Mouse (Mus musculus) CD8-positive naive resting alpha-beta T cell, adult 2 months (primary cell): ENCODE results near the gene Shoc2.
"Not testable (repeated sequence)": the region's sequence is repeated elsewhere in the genome, so short reads cannot be mapped to it uniquely, and the experiment has no call there.

Source experiments
- DNase-seq, 2 experiments: peaks; one replicate each; pipeline ENCODE4 v3.0.0; 2022; ENCODE audit warnings: low read depth in 2 of 2, low spot score in 2 of 2

Shoc2 gene

DNA sequence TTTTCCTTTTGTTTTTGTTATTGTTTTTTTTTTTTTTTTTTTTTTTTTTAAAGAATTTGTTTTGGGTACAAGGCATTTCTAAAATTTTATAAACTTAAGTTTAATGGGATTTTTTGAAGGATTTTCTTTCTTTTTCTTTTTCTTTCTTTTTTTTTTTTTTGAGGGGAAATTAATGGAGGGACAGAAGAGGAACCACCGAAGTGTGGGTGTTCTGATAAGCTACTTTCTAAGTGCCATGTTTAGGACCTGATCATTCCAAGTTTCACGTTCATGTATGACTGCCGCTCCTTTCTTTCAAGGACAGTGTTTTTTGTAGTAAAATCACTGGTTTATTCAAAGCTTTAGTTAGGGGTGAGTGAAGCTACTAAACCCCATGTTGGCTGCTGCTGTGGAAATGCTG lies 14.9 kb upstream of the Shoc2 start:
- DNase-seq = no peak

DNA sequence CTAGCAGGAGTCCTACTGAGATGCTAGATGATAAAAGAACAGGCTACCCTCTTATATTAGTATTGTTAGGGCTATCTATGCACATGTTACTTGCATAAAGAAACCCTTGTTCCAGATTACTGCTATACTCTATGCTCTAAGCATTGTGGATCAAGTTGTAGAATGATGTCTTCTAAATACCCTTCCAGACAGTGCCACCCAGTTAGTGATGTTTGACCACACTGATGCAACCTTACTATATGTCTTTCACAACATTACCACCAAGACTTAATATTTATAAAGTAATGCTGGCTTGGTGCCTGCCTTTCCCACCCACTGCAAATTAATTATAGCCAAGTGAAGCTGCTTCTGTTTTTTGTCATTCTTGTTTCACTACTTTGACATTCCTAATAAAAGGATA lies 11.1 kb upstream of the Shoc2 start:
- no peak for DNase-seq

DNA sequence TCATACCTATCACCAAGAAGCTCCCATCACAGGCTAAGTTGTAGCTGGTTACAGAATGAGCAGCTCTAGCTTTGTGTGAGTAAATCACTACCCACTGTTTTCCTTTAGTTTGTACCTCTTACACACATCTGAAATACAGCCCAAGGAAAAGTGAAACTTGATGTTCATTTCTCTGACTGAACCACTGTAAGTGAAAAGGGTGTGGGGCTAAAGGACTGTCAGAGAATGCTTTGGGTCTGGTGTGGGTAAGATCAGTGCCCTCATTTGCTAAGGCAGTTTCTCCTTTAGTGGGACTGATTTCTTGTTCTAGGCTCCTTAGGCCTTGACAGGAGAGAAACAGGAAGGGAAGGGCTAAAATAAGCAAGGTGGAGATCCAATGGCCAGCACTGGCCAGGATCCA lies 10.1 kb upstream of the Shoc2 start:
- DNase-seq = no peak

DNA sequence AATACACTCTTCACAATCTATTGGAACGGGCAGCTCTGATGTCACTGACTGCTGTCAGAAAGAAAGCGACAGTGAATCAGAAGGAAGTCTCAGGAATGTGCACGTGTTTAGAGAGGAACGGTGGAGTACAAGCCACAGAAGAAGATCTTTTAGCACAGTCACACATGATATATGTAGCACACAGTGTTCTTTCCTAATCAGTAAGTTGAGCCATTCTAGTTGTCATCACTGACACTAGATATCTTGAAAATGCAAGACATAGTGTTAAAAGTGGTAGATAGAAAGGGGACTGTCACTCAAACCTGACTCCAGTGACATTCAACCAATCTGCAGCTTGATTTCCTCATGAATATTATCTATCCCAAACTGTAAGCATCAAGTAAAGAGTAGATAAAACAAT lies 4.6 kb upstream of the Shoc2 start:
- DNase-seq = no peak

DNA sequence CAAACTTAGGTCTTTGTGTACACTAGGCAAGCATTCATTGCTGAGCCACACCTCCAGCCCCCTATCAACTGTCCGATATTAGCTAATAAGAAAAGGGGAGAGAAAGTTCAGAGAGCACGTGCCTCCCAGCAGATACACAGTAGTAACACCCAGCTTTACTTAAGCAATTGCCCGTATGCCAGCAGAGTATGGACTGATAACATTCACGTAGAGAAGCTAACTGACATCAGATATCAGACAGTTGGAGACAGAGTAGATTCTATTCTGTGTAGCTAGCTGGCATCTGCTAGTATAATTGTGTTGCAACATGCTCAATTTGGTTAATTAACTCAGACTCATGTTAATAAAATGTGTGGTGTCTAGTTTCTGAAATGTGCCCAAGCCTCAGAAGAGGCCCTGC lies 3.0 kb upstream of the Shoc2 start:
- DNase-seq = no peak

DNA sequence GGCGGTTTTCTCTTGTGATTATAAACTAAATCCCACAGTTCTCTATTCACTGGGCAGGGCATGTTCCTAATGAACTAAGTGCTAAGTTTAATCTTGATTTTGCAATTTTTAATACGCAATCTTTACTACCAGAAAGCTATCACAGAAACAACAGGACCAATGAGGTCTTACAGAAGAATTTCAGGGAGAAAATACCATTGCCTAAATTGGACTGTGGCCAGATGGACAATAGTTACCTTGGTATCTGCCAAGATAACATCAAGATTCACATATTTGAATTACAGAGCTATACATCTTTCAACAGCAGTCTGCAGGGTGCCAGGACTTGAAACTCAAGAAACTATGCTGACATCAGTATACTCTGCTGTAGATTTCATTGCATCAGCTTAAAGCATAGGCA lies 1.8 kb upstream of the Shoc2 start:
- DNase-seq = no peak

DNA sequence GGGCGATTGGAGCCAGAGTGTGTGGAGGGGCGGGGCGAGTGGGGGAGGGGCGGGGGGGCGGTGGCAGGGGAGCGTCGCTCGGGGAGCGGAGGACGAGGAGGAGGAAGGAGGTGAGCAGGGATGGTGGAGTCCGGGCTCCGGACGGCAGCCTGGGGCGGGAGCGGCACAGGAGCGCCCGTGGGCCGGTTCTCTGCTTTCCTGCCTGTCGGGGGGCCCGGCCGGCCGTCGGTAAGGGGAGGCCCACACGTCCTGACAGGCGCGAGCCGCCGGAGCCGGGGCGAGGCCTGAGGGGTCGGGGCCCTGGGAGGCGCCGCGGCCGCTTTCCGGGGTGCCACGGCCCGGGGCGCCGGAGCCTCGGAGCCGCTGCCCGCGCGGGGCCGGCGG lies 672 bp downstream of the Shoc2 start:
- no peak for DNase-seq

DNA sequence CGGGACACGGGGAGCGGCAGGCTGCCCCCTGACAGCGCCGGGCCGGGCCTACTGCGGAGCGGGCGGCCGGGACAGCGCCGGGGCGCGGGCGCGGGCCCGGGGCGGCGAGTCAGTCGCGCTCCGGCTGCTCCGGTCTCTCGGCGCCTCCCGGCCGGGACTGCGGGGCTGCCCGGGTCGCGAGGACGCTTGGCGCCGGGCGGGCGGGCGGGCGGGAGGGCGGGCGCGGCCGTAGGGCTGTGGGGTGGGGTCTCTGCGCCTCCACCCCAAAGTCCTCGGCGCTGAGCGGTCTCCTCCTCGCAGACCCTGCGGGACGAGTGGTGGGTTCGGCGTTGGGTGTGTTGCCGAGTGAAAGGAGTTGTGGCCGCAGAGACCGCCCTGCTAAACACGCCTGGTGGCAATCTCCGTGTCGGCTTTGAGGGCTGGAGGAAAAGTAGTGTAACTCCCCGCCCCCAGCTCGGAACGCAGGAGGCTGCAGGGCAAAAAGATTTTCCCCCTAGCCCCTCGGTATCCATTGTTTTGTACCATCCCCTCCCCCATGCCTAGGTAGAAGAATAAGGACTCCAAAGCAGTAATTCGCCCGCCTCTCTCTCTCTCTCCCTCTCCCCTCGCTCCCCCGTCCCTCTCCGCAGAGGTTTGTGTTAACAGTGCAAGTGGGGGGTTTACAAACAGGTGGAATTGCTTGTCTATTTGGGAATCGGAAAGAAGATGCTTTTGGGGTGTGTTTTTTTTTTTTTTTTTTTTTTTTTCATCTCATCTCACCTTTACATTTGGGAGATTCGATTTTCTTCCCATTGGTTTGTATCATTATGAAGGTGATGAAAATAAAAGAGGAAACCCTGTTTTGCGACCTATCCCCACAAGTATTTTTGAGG lies 1.3 kb downstream of the Shoc2 start:
- peak; percentile 28 to 41 for DNase-seq

DNA sequence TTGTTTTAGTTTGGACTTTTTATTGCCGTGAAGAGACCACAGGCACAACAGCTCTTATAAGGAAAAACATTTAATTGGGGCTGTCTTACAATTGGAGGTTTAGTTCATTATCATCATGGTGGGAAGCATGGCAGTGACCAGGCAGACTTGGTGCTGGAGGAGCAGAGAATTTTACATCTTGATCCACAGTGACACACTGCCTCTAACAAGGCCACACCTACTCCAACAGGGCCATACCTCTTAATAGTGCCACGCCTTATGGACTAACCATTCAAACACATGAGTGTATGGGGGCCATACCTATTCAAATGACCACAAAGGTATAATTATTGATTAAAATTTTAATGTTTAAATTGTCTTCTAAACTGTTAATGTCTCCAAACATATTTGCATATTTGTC lies 13.4 kb downstream of the Shoc2 start:
- DNase-seq = no peak

DNA sequence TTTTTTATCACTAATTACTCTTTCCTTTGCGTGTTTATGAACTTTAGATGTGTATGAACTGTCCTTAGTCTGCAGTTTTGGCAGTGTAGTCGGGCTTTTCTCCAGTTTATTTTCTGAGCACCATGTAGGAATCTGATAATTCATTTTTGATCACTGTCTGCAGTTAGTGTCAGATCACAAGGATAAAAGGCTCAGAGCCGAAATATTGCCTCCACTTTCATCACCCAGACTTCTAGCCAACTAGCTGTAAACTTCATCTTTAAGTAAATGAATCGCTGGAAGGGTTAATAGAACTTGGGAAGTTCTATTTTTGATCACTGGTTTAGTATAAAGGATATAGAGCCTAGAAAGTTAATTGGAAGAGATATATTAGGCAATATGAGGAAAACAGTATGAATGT lies 18.4 kb downstream of the Shoc2 start:
- no peak for DNase-seq

DNA sequence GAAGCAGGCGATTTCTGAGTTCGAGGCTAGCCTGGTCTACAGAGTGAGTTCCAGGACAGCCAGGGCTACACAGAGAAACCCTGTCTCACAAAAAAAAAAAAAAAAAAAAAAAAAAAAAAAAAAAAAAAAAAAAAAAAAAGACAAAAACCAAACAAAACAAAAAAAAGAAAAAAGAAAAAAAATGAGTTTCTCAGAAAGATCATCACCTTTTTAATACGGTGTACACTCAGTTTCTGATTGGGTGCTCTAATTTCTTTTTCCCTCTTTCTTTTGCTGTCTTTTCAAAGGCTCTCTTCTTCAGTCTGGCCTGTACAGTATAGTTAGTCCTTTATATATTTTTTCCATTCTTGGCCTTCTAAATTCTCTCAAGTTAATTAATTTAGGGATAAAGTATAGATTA lies 20.2 kb downstream of the Shoc2 start:
- DNase-seq = not testable (repeated sequence)

DNA sequence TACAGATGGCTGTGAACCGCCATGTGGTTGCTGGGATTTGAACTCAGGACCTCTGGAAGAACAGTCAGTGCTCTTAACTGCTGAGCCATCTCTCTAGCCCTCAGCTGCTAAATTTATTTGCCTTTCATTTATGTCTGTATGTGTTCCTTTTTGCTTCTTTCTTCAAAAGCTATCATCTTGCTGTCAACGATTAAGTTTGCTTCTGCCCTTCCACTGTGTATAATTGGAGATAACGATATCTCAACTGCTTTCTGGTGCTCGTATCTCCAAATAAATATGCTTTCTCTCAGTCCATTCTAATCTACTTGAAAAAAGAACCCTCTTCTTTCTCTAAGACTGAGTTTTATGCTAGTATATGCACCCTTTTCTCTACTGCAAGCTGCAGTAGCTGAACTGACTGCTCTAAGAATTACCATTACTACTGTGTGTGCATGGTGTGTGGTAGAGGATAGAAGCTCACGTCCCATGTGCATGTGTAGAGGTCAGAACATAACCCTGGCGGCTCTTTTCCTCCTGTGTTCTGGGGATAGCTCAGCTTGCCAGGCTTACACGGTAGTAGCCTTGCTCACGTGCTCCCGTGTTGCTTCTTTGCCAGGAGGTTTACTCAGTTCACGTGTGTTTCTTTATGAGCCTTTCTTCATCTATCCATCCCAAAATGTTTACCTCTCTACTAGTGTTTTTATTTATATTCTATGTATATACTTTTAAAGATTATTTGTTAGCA lies 21.0 kb downstream of the Shoc2 start:
- DNase-seq = no peak

DNA sequence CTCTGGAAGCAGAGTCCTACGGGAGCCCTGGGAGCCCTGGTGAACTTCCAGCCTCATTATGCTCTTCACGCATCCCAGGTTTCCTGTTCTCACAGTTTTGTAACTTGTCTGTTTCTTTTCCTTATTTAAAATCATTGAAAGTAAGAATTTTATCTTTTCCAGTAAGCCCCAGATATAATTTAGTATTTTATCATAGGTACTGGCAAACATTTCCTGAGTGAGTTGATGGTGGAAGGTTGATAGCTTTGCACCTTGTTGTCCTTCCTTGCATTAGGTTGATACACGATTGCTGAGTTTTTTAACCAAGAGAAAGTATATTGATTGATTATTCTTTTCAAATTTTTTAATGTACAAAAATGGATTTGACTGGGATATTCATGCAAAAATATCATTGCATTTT lies 25.1 kb downstream of the Shoc2 start:
- DNase-seq = no peak

DNA sequence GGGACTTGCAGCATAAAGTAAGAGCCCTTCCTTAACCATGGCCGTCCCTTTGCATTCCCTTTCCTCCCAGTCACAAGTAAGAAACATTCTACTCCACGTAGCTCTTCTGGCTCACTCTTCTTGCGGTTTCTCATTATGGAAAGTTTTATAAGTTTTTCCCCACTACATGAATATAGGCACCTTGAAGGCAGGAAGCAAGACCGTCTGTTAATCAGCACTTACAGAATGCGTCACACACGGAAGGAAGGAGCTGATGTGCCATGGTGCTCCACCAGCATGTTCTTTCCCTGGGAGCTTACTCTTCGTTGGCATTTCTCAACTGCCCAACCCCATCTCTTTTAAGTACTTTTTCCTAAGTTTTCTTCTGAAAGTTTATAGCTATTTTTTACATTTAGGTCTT lies 27.8 kb downstream of the Shoc2 start:
- no peak for DNase-seq

DNA sequence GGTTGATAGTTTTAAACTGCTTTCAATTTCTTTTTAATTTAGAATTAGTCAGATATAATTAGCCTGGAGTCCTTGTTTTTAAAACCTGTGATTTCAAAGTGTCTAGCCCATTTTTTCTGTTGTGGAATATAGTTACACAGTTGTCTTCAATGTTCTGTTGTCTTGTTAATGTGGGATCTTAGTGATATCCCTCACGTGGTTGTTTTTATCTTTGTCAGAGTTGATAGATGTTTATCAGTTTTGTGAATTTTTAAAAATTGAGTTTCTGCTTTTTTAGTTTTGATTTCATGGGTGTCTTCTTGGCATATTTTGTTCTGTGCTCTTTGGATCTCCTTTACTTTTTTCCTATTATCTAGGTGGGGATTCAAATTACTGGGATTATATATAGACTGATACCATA lies 29.6 kb downstream of the Shoc2 start:
- no peak for DNase-seq

DNA sequence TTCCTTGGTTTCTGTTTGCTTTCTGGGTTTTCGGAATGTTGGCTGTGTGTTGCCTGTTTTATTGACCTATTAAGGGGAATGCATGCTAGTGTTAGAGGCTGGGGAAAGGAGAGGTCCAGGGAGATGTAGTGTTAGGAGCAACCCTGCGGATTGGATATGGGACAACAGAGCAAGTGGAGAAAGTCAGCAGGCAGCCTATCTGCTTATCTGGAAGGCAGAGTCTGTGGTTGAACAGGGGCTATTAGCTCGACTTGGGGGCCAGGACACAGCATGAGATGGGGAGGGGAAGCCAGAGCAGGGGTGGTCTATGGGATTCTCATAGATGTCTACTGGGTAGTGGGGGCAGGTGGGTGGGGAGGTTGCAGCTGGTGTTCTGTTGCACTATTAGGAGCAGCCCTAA lies 37.9 kb downstream of the Shoc2 start:
- no peak for DNase-seq

DNA sequence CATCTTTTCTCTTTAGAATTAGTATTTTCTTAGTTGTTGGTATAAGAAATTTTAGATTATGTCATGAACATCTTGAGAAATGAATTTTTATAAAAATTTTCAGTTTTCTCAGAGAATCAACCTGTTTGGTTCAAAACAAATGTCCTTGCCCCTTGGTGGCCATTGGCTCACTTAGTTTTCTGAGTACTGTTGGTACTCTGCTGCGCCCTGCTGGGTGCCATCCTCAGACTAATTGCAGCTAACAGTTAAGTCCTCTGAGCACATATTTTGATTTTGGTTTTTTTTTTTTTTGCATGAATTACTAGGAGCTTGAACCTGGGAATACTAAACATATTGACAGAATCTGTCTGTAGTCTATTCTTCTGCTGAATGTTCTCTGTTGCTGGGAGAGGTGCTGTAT lies 39.2 kb downstream of the Shoc2 start:
- no peak for DNase-seq

DNA sequence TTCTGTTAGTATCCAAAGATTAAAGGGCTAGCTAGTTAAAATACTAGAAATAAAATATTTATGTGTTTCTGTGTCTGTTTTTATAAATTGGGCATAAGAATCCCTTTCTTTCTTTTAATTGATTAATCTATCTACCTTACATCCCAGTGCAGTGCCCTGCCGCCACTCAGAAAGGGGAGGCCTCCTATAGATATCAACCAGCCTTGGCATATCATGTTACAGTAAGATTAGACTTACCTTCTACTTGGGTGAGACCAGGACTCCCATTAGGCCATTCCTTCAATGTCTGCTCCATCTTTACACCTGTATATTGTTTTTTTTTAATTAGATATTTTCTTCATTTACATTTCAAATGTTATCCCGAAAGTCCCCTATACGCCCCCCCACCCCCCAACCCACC lies 40.5 kb downstream of the Shoc2 start:
- no peak for DNase-seq

DNA sequence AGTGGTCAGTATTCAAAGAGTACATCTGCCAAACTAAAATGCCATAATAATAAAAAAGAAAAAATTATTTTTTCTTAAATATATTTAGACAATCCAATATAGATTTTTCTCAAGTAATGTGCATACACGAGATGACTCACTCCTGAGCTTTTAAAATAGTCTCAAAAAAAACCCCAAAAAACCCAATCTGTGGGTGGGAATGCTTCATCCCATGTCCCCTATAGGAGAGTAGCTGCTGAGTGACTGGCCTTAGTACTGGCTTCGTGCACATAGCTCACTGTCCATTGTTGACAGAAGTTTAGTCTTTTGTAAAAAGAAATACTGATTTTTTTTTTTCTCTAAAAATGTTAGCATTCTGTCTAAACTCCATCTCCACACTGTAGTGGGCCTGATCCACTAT lies 46.4 kb downstream of the Shoc2 start:
- no peak for DNase-seq

DNA sequence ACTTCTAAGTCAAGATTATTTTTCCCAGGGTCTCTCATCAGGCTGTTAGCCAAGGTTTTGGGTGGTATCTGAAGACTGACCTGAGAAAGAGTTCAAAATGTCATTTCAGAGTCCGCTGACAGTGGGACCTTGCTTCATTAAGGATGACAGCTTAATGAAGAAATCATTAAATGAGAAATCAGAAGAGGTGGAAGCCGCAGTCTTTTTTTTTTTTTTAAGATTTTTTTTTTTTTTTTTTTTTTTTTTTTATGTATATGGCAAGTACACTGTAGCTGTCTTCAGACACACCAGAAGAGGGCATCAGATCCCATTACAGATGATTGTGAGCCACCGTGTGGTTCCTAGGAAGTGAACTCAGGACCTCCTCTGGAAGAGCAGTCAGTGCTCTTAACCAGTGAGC lies 49.8 kb downstream of the Shoc2 start:
- DNase-seq = no peak

DNA sequence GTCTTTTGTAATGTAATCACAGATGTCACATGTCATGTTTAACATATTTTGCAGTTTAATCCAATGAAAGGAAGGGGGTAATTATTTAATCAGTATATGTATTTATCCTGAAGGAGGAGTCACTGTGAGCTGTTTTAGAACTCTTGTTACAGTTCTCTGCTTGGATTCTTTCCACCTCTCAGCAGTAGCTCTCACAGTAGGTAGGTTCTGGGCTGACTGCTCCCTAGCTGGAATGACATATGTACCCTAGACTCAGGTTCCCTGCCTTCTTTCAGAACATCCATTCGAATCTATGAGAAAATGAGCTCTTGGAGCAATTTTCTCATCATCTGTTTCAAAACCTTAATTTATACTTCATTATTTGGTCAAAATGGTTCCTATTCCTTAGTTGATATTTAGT lies 50.2 kb downstream of the Shoc2 start:
- DNase-seq = no peak

DNA sequence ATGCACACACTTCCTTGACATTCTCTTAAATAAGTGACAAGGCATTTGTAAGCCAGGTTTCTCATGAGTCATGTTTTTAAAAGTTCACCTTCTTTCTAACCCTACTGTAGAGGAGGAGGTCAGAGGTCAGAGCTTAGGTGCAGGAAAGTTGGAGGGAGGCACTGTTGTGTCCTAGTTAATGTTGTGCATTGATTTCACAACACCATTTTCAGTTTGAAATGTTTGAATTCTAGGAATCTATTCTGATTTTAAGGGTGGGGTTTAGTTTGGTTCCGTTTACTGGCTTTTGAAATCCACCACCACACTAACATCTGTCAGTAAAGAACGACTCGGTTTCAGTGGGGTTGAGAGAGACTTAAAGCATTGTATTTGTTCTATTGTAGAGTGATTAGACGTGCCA lies 66.9 kb downstream of the Shoc2 start:
- DNase-seq = no peak

DNA sequence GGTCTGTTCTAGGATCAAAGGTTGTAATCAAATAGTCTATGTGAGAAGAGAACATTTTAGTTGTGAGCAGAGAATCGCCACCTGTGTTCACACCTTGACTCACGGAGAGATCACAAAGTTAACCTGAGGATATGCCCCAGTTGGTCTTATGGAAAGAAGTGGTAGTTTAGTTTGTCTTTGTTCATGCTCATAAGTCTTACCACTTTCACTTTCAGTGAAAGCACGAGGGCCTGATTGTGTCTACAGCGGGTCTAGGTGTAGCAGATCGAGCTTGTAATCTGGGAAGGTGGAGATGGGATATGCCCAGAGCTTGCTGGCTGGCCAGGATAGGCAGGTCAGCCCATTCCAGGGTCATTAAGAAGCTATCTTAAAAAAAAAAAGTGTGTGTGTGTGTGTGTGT lies 70.9 kb downstream of the Shoc2 start:
- no peak for DNase-seq
